Mouse (Mus musculus) layer of hippocampus, adult 11-12 months (tissue): Measurements from ENCODE around the gene Ripor2.

Experiments
- DNase-seq: peaks from one replicate; pipeline ENCODE4 v3.0.0; 2022; ENCODE audit warnings: low spot score

Gene Ripor2

DNA sequence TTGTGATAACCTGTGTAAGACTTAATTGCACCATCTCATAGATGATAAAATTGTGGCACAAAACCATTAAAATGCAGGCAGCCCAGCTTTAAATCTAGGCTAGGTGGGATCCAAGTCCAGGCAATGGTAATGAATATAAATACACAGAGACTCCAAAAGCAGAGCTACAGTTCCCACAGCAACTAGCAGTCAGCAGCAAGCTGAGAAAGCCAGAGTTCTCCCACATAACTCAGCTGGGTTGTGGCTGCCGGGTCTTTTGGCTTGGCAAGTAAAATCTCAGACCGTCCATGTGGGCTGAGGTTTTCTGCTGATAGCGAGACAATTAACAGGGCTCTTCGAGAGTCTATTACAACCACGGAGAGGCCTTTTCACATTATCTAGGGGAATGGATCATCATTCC, 66.0 kb downstream of the Ripor2 start:
- no peak for DNase-seq

DNA sequence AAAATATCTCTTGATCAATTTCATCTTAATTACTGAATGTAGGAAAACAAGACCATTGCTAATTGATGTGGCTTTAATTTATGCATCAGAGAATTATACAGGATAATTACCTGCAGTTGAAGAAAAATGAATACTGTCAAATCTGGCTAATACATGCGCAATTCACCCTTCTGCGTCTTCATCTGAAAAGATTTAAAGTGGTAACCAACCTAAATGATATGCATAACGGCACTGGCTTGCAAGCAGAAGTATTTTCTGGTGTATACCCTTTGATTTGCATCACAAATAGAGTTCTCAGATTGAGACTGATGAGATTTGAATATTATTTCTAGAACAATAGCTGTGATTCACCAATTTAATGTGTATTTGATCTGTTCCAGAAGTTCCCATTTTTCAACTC, 66.7 kb downstream of the Ripor2 start:
- no peak for DNase-seq

DNA sequence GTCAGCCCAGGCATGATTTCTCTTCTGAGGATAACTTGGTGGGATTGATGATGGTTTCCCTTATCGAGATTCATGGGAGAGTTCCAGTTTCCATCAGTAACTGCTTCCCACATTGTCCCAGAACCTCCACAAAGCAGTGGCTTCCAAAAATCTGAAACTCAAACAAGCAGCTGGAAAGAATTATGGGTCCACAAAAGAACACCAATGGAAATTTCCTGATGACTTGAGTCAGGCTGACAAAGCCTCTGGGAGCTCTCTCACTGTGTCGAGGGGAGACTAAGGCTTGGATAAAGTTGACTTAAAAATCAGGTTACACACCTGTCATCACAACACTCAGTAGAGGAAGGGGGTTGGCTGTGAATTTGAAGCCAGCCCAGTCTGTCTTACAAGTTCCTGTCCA, 67.1 kb downstream of the Ripor2 start:
- no peak for DNase-seq

DNA sequence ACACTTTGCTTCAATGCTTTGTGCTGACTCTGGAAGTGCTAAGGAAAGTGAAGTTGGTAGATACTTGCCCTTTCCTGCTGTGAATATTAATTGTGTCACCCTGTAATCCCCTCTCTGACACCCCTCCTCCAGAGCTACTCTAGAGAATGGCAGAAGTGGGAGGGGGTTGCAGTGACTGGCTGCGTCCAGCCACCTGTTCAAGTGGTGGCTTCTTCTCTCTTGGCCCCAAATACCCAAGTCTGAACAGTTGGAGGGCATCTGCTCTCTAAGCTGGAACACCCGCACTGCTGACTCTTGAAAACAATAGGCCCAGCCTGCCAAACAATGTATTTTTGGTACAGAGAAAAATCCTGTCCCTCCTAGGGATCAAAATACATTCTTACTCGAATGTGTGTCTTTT, 69.0 kb downstream of the Ripor2 start:
- DNase-seq = peak; percentile 35

DNA sequence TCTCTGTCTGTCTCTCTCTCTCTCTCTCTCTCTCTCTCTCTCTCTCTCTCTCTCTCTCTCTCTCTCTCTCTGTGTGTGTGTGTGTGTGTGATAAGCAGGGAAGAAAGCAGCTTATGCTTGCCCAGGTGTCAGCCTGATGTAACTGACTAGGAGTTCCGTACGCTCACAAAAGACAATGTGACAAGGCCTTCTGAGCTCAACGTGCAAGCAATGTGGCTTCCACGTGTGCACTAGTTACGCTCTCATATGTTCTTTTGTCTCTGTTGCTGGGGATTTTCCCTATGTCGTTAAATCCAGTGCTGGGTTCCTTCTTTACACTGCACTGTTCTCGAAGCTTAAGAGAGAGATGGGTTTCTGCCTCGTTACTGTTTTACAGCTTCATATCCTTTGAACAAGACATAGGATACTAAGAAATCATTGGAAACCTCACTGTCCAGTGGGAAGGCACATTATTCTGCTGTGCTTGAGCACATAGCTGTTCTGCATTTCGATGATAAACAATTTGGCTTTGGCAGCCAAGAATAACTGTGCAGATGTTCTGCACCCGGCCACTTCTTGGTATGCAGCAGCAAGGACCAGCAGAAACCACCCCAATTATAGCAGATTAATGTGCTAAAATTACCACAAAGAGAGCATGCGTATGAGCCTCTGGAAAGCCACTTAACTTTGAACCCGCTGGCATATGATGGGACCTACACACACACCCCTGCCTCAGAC, 73.1 kb downstream of the Ripor2 start:
- no peak for DNase-seq

DNA sequence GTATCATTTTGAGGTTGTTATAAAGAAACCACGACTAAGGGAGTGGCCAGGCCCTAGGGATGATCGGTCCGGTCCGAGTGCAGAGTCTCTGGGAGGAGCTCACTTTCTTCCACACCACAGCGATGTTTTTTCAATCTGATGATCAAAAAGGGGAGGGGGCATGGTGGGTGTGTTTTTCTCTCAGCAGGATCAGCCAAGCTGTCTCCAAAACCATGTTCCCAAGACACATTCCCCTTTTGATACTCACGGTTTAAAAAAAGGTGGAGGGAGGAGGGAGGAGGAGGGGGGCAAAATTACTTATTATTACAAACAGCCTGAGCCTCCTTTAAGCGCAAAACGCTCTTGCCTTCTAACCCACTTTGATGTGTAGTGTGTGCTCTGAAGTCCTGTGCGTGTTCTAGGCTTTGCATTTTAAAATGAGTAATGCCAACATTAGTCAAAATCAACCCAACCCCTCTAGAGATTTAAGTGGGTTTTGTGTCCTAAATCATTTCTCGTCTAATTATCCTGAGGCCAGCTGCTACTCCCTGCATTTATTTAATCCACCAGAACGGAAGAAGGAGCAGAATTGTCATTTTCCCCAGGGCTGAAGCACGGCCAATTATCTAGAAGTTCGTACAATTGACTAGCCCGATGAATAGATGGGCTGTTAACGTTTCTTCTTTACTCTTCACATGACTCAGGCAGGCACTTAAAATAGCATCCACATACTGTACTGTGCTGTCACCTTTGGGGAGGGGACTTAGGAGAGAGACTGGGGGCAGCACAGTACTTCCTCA, 74.9 kb downstream of the Ripor2 start:
- no peak for DNase-seq

DNA sequence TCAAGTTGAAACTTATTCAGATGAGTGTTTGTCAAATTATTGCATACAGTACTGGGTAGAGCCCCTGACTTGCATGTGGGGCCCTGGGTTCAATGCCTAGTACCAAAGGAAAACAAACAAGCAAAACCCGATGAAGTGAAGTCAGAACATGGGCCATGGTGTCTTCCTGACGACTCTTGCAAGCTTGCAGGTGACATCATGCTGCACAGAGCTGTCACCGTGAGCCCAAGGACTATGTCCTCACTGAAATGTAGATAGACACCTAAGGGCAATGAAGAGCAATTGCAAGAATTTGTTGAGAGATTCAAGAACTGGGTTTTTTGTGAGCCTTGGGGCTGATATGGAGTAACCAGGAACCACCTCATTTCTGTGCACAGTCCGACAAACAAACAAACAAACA, 84.8 kb downstream of the Ripor2 start:
- no peak for DNase-seq

DNA sequence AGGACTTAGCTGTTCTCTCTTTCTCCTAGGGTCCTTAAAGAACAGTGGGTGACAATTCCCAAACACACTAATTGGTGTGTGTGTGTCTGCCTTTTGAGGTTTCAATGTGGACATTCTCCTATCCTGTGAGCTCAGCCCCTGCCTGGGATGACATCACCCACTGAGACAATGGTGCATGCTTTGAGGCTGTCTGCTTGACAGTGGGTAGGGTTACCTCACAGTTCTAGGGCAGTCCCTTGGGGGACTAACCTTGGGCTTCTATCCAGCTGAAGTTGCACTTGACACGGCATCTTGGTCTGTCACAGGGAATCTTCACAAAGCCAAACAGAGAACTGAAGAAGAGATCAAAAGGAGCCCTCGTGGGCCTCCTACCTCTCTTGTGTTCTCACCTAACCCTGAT, 86.6 kb downstream of the Ripor2 start:
- no peak for DNase-seq

DNA sequence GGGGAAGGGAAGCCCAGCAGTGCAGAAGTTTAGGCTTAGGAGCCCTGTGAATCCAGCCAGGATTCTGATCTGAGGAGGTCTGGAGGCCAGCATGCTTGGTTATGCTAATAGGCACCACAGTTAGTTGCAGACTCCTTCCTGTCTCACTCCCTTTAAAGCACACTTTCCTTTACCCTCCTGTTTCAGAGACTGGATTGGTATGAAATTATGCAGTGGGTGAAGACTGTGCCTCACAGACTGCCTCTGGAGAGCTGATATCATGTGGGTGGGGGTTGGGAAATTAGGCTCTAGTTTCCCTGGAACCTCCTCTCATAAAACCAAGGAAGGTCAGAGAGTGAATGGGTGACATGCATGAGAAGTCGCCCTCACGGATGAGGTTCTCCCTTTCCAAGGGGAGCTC, 88.7 kb downstream of the Ripor2 start:
- no peak for DNase-seq

DNA sequence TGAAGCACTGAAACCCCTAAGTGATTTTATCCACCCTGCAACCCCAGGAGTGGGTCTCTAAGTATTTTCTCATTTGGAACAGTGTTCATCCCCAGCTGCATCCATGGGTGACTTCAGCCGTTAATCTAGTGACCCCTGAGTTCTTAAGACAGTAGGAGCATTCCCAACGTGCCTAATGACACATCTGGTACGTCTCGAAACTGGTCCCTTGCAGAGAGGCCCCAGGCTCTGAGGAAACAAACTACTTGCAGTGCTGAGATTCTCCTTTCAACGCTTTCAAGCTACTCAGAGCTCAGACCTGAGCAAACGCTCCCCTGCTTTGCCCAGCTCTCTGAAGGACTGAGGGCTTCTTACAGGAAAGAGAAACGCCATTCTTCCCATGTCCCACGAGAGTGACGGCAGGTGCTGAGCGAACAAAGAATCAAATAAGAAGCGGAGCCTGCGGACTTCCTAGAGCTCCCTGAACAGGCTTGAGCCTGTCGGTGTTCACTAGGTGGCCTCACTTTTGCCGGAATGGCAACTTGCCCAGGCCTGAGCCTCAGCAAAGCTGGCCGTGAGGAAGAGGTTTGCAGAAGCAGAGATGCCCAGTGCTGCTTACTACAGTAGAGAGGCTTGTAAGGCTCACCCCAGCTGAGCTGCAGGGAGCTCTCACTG, 97.2 kb downstream of the Ripor2 start:
- no peak for DNase-seq

DNA sequence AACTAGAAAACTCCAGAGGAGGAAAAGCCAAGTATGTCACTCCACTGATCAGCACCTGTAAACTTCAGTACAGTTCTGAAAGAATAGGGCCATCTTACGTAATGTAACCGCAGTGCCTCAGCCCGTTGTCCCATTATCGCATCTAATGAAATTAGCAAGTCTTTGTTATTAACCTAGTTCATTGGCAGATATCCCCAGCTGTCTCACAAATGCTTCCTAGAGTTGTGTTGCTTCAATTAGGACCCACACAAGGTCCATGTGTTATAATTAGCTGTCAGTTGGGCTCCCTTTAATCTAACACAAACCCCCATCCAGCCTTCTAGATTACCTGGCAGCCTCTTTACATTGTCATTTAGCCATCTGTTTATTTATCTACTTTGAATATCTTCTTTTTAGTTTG, 99.0 kb downstream of the Ripor2 start:
- no peak for DNase-seq

DNA sequence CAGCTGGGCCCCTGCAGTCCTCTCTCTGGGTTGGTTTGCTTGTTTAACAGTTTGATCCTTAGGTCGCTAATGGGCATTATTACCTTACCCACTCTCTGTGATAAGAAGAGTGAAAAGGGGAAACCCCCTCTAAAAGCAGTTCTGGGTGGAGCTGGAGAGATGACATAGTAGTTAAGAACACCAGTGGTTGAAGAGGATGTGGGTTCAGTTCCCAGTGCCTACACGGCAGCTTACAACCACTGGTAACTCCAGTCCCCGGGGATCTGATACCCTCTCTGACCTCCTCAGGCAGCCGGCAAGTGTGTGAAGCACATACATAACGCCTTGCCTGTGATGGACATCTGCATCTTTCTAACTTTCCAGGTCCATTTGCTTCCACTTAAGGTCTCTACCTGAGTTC, 100.4 kb downstream of the Ripor2 start:
- no peak for DNase-seq

DNA sequence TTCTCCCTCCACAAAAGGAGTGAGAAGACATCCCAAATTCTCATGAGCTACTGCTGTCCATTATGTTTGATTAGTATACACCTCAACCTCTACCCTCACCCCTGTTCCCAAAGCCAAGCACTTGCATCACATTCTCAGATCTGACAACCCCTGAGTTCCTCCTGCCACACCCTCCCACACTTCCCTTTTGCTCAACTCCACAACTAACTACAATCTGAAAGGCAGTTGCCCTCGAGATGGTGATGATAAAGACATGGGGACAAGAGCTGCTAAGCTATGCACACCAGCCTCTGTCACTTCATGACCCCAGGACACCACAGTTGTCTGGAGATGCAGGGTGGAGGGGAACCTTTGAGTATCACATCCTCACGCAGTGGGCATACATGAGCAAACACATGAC, 102.5 kb downstream of the Ripor2 start:
- no peak for DNase-seq

DNA sequence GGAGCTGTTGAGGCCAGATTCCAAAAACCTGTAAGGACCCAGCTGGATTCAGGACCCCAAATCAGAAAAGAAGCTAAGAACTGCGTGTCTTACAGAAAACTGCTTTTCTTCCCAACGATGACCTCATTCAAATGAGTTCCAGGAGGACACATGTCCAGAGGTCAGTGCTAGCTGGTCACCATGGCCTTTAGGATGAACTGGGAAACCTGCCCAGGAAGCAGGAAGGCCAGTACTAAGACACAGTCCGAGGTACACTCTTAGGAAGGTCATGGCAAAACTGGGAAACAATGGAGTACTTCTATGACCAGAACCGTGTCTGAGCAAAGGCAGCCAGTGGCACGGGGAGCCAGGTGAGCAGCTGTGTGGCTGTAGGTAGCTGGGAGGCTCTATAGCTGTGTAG, 103.9 kb downstream of the Ripor2 start:
- no peak for DNase-seq

DNA sequence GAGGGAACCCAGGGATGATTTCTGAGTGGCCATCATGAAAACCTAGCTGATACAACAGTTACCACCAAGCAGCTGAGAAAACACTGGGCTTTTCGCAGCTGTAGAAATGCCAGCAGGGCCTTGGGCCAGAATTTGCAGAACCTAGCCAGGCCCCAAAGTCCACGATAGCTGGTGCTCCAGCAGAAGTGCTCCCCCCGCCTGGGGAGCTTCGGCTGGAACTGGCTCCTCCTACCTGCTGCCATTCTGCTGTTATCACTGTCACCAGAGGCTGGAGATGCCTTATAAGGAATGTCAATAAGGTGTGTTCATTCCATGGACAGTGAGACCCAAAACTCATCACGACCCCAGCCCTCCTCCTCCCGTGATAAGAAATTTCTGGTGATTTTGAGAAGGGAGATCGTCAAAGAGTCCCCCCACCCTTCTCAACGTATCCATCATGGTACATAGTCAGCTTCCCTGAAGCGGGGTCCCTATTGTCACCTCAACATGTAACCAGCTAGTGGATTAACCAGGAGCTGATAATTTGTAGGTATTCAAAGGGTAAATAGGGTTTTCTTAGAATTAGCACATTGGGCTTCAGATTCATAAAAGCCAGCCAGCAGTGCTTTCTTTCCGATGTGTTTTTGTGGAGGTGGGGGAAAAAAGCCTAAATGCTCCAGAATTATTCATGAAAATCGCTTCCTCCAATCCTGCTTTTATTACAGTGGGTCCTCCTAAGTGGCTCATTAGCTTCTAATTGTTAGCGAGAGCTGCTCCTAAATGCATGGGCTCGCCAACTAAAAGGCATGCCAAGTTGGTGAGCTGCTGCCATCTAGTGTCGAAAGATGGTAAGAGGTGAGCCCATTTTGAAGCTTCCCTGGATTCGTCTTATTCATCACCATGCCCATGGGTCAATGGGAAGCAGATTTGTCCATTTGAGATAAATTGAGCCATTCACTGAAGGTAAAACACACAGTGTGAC, 105.0 kb downstream of the Ripor2 start:
- peak; percentile 83 for DNase-seq

DNA sequence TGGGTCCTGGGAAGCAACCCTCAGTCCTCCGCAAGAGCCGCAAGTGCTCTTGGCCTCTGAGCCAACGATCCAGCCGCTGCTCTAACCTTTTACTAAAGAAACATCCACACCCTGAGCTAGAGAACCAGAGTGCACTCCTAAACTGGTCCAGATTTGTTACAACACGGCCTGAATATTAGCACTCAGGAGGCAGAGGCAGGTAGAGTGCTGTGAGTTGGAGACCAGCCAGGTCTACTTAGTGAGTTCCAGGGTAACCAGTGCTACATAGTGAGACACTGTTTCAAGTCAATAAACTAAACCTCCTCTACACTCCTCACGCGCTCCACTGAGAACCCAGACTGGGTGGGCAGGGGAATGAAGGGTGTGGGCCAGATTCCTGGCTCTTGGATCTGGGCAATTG, 111.3 kb downstream of the Ripor2 start:
- DNase-seq = no peak

DNA sequence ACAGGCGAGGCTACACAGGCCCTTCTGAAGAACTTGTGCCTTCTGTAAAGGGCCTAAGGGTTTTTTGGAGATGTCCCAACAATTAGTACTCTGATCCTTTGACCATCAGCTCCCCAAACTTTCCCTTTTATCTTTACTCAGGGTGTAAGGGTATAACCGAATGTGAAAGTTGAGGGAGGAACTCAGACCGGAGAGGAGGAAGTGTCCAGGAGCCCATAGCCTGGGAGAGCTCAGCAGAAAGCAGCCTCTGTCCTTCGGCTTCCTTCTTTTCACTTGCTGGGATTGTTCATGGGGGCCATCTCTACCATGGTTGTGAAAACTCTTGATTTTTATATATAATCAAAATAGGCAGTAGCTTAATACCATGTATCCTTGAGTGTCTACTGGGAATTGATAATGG, 116.8 kb downstream of the Ripor2 start:
- no peak for DNase-seq

DNA sequence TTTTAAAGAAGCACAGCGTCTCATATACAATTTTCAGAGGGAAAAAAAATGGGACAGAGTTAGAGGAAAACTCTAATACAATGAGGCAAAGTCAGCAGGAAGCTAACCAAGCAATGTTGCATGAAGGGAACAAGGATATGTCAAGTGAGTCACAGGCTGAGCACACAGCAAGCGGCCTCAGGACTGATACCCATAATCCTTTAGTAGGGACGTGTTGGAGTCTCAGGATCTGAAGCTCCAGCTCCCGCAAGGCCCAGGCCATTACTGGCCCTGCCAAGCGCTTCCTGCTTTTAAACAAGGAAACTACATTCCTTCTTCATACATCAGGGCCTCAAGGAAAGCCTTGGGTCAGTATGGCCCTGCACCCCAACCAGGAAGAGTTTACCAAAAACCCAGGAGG, 120.1 kb downstream of the Ripor2 start:
- DNase-seq = no peak

DNA sequence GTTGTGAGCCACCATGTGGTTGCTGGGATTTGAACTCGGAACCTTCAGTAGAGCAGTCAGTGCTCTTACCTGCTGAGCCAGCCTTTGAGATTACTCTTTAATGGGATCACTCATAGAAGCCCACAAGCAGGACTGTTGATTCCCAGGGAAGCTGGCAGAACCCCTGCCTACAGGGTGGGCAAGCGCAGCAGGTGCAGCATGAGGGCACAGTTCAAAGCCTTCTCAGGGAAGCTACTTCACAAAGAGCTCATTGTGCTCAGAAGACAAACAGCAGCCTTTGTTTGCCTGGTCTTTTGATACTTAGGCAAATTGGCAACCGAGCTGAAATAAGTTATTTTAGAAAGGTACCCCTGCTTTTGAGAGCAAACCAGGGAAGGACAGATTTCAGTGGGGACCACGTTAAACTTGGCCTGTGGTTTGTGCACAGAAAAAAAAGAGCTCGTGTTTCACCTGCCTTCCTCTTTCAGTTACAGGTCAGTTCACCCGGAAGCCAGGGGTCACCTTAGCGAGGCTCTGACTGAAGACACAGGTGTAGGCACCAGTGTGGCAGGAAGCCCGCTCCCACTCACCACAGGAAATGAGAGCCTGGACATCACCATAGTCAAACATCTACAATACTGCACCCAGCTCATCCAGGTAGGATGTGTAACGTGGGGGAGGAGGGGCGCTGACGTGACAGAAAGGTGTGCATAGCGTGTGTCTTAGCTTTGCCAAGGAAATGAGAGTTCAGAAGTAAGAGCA, 127.8 kb downstream of the Ripor2 start:
- DNase-seq = no peak

DNA sequence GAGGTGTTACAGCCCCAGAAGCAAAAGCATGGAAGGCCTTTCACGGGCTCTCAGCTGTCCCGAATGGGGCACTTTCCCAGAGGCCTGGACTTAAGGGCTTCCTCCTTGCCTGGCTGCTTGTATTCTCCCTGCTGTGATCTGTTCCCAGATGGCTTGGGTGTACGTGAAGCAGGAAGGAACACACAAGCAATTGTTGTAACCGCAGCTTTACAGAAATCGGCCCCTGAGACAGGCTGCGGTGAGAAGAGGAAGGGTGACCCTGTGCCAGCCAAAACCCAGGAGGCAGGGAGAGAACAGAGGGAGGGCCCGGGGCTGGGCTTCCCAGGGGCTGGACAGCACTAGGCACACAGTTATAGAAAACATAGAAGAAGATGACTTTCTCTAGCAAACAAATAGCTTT, 129.0 kb downstream of the Ripor2 start:
- no peak for DNase-seq

DNA sequence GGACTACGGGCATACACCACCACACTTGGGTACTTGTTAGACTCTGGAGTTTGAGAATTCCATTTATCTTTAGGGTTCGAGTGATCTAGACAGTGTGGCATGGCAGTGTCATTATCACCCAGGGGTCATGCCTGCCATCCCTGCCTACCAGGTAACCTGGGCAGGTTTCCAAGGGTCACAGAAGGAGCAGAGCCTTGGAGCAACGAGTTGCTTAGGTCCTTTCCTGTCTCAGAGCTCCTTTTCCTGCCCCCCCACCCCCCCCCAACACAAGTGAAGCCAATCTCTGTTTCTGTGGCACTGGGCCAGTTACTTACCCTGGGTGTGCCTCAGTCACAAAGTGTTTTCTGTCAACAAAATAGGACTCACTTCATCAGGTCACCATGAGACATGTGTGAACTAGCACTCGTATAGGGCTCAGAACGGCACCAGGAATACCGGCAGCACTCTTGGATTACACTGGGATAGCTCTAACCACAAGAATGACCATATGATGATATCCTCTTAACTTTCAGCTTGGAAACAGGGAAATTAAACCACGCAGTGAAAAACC, 130.7 kb downstream of the Ripor2 start:
- DNase-seq = no peak
